Mouse (Mus musculus): ENCODE measurements at regions not wholly inside any gene's neighbourhood (a gene's known extent, or its start where the extent isn't known, plus 50 kb on each side); places are given as distances from the start of the nearest gene placed in this dataset.

GRCm38 (mm10) chr7:110679916-110680315 is 52.5 kb downstream of the Adm start:
- no peak for DNase-seq (ENCODE audit: low spot score in 2 of 2)

DNA sequence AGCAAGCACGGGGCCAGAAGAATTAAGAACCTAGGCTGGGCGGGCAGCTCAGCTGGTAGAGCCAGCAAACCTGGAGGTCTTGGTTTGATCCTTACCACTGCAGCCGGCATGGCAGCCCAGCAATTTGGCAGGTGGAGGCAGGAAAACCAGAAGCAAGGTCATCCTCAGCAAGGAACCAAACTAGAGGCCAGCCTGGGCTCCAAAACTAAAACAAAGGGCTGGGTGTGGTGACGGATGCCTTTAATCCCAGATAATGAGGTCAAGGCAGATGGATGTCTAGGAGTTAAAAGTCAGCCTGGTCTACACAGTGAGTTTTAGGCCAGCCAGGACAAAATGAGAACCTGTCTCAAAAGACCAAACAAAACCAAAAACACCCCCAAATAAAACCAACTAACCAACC is 55.5 kb downstream of the Adm start:
- DNase-seq (ENCODE audit: low spot score in 2 of 2) = no peak

DNA sequence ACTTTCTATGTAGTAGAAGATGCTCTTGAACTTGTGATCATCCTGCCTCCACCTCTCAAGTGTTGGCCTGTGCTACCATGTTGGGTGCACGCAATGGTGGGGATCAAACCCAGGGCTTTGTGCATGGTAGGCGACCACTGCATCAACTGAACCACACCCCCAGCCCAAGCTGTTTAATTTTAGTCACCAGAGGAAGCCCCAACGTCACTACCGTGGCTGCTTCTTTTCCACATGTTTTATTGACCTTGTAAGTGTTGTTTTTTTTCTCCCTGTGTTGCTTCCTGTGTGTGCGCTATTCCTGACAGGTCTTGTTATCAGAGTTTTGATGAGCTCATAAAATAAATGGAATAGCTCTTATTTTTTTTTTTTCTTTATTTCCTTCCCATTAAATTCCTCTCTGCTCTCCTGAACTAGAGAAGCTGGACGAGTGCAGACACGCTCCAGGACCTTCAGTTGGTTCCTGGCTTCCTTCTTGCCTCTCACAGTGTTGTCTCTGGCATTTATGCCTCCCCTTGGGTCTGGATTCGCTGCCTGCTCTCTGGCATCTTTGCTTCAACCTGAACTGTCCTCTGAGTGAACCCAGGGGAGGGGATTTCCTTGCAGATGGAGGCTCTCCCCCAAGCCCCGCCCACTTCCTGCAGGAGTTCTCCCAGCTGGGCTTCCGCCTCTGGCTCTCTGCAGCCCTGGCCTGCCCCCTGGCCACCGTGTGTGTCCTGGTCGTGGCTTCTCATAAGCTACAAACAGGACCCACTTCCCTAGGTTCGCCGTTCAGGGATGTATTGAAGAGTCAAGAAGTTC is 61.6 kb downstream of the Adm start:
- peak in 1 of 2 experiments; percentile 60 for DNase-seq (ENCODE audit: low spot score in 2 of 2)

GRCm38 (mm10) chr7:110690241-110690640 is 62.8 kb downstream of the Adm start:
- DNase-seq (ENCODE audit: low spot score in 2 of 2) = peak in 1 of 2 experiments; percentile 18

DNA sequence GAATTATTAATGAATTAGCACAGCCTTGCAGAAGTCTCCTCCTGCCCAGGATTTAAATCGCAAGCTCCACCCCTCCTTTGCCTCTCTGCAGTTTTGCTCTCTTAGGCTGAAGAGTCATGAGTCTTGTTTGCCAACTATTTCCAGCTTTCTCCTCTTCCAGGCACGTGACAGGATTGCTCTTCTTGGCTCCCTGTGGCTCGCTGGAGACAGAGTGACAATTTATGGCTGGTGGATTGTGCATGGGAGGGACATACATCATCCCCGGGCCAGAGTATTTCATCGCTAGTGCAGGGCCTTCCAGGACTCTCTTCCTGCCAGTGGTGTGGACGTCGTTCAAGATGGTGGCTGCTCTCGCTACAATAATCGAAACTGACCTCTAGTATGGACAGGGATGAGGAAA is 63.4 kb downstream of the Adm start:
- peak in 1 of 2 experiments; percentile 21 for DNase-seq (ENCODE audit: low spot score in 2 of 2)

DNA sequence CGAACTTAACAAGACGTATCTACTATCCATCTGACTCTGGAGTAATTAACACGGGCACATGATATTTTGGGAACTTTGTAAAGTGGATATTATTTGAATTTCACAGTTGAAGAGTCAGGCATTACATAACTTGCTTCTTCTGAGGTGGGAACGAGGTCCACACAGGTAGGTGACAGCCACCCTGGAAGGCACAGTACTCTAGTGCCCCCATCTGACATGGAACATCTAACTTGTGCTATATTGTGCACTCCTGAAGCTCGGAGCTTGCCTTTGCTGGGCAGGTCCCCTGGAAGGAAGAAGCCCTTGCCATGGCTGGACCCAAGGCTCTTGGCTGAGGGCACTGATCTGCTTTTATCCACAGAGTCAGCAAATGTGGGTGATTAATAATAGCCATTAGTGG is 66.8 kb downstream of the Adm start:
- no peak for DNase-seq (ENCODE audit: low spot score in 2 of 2)

- no peak for DNase-seq (ENCODE audit: low spot score in 2 of 2)
These were observed 68.3 kb downstream of the Adm start for GRCm38 (mm10) chr7:110695729-110696128.

DNA sequence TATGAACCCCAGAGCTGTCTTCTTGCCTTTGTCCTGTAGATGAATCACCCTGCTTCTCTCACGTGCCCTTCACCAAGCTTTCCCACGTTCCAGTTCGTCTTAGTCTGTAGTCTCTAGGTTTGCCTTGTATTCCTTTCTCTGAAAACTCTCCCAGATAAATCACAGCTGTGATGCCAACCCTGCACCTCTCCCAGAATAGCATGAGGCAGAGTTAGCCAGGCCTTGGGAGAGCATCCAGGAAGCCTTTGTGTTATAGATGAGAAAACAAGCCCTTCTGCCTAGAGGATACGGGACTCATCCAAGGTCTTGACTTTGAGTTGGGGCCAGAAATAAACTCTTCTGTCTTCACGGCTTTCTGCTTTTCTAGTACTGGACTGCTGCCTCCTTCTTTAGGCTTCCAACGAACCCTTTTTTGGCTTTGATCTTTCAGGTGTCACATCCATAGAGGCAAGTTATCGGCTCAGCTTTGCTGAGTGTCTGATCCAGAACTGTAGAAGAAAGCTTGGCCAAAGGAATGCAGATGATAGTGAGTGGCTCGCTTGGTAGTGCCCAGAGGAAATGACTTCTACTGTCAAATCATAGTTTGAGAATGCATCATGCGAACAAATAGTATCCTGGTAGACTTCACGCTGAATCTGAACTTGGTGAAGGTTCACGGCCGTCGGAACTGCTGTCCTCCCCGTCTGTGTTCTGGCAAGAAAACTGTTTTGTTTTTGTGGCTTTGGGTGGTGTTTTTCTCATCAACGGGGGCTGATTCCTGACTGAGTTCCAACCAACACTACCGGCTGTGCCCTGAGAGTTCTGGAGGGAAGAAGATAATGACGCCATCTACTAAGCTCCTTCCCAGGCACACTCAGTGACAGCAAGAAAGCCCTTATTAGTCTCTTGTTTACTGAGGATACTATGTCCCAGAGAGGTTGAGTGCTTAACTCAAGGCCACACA is 69.5 kb upstream of the Ampd3 start:
- peak in 1 of 2 experiments; percentile 28 for DNase-seq (ENCODE audit: low spot score in 2 of 2)

GRCm38 (mm10) chr7:110699596-110699995 is 68.4 kb upstream of the Ampd3 start:
- peak in 1 of 2 experiments; percentile 7 for DNase-seq (ENCODE audit: low spot score in 2 of 2)

DNA sequence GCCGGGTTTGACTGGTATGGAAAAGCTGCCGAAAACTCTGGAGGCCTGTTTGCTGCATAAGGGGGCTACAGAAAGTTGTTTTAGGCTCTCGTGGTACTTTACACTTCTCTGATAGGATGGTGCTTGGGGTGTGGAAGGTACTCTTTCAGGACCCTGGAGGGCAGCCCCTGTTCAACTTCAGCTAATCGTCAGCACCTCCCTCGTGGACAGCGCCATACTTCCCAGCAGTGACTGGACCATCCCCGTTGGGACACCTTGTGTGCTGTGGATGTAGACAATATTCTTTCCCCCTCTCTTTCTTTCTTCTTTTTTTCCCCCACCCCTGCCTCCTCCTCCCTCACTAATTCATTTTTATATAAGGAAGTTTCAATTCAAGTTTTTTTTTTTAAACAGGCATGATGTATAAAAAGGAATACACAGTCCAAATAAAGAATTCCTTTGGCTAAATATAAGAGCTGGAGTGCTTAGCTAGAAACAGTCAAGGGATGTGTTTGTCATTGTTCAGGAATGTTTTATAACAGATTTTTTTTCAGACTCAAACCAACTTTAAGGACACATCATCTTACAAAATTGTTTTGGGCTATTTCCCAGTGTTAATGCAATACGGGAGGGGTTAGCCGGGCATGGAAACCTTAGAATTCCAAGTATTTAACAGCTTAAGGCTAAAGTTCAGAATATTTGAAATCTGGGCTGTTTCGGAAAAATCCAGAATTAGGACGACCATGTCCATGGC is 66.2 kb upstream of the Ampd3 start:
- peak in 1 of 2 experiments; percentile 22 for DNase-seq (ENCODE audit: low spot score in 2 of 2)

DNA sequence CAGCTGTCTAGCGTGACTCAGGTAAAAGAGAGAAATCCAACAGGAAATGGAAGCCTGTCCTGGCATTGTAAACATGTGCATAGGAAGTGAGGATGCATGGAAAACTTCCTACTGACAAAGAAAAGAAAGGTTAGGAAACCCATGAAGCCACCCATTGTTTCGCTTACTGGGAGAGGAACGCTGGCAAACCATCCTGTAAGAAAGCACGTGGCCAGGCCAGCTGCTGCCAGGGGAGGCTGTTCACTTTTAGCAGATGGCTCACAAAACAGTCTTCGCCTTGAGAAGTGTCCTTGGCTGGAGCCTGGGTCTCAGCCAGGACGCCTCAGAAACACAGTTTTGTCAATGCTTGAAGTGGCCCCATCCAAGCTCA is 65.6 kb upstream of the Ampd3 start:
- peak in 1 of 2 experiments; percentile 35 for DNase-seq (ENCODE audit: low spot score in 2 of 2)

DNA sequence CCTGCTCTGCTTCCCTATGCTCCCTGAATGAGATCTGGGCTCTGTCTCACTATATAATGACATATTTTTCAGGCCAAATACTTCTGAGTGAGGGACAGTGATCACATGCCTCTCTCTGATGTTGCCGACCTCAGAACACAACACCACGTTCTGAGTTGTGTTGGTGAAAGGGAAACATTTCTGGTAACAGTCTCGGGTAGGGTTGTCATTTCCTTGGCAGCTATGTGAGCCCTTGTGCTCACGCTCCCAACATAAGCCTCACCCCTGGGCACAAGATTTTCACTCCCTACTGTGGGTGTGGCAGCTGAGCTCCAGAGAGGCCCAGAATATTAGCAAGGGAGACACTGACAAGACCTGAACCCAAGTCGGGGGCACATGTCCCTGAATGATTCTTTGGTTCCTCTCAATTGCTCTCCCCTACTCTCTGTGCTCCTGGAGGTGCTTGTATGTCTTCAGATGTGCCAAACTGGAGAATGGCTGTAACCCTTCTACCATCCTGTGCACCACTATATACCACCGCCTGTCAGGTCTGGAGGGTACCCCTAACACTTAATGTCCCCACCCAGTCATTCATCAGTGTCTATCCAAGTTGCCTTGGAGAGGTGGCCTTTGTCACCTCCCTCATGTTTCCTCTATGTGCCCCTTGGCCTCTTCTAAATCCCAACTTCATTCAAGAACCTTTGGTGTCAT is 62.5 kb upstream of the Ampd3 start:
- DNase-seq (ENCODE audit: low spot score in 2 of 2) = peak in 1 of 2 experiments; percentile 15

DNA sequence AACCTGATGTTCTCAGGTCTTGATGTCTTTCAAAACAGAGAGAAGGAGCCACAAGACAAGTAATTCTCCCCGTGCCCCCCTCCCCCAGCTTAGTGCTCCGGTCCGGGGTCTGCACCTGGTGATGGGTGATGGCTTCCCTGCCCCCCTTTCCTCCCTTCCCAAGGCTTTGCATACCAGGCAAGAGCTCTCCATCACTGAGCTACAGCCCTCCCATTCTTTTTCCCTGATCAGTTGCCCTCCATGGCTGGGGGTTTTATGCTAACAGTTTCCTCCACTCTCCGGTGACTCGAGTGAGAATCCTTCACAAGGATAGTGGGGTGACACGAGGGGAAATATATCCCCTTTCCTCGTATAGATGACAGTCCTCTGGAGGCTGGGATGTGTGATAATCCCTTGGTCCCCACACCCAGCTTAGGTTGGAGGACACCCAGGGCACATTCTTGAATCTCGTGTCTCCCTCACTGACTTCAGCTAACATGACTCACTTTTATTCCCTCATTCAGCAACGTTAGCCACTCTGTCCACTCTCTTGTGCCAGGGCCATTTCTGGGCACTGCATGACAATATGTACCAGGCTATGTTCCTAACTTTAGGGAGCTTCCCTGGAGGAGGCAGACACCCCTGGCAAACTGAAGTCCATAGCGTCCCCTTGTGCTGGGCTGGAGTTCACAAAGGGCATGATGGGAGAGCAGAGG is 61.9 kb upstream of the Ampd3 start:
- peak in 1 of 2 experiments; percentile 19 for DNase-seq (ENCODE audit: low spot score in 2 of 2)

GRCm38 (mm10) chr7:110706696-110707087 is 61.3 kb upstream of the Ampd3 start:
- DNase-seq (ENCODE audit: low spot score in 2 of 2) = peak in 1 of 2 experiments; percentile 25

DNA sequence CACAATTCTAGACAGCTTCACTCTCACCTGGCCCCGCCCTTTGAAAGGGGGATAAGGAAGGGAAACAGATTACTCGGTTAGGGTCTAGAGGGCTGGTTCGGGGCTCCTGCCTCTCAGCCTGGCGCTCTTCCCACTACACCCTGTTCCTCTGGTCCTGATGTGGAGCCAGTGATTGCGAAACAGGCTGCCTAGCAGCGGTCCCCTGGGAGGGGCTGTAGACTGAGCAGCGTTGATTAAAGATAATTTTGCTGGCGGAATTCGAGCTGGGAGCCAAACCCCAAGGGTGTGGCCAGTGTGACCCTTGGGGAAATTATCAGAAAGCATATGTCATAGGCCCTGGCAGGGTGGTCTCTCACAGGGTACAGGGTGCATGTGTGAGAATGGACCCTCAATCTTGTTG is 59.9 kb upstream of the Ampd3 start:
- peak in 1 of 2 experiments; percentile 63 for DNase-seq (ENCODE audit: low spot score in 2 of 2)

DNA sequence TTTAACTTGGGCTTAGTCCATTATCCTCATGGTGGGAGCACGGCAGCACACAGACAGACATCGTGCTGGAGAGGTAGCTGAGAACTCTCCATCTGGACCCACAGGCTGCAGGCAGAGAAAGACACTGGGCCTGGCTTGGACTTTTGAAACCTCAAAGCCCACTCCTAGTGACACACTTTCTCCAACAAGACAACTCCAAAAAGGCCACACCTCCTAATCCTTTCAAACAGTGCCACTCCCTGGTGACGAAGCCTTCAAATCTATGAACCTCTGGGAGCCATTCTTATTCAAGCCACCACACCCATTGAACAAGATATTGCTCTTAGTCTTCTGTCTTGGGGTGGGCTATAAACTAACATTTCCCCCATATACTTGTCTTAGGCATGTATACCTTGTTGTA is 59.2 kb upstream of the Ampd3 start:
- peak in 1 of 2 experiments; percentile 11 for DNase-seq (ENCODE audit: low spot score in 2 of 2)

DNA sequence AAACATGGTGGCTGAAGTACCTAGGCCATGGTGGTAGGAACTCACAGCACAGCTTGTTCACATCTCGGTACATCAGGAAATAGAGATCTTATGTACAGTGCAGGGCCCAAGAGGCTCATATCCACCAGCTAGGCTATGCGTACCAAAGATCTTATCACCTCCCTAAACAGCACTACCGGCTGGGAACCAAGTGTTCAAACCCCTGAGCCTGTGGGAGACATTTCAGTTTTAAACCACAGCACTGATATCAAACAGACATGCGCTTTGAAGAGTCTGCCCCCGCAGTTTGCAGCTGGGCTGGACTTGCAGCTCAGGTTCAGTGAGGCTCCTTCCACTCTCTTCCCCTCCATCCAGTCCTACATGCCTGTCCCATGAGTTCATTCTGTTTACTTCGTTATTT is 58.4 kb upstream of the Ampd3 start:
- DNase-seq (ENCODE audit: low spot score in 2 of 2) = peak in 1 of 2 experiments; percentile 19

- DNase-seq (ENCODE audit: low spot score in 2 of 2) = peak in 1 of 2 experiments; percentile 19
These were observed 57.6 kb upstream of the Ampd3 start for GRCm38 (mm10) chr7:110710256-110710962.

DNA sequence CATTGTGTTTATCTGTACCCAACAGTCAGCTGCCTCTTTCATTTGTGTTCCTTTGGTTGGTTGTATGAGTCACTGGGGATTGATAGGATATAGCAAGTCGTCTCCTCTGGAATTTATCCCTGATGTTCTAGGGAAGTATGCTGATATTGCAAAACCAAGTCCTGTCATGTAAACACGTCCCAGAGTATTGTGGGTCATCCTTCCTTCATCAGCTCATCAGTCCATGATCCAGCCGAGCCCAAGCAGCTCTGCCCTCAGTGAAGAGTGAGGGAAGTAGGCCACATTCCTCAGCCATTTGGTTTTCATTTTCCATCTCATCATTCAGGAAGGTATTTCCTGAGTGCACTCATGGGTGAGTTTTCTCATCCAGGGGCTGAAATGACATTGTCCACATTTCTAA is 54.3 kb upstream of the Ampd3 start:
- no peak for DNase-seq (ENCODE audit: low spot score in 2 of 2)
